Mouse (Mus musculus) embryo, embryonic 11.5 days (tissue): ENCODE data around the gene Gm11096.

Experiments
- DNase-seq: peaks from one replicate; pipeline ENCODE4 v3.0.0-alpha.2; 2012; ENCODE audit warnings: low read depth, low spot score

Gm11096 gene

DNA sequence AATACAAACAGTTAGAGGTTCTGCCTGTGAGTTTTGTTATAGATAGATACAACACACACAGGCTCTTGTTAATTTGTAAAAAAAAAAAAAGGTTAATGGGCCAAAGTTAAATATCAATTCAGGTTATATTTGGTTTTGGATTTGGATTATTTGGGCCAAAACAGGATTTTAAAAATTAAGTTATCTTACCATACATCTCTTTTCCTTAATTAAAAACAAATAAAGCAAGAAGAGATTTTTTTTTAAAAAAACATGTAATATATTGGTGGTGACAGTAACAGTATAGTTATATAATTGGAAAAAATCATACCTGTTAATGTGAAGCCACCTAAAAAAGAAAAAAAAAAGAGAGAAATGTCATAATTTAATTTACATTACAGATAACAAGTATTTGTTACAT, at the start of gene Gm11096:
Gene Gm11096, plus strand, starts transcription at position 301 of the 400 bp plus-strand sequence.
- no peak for DNase-seq

DNA sequence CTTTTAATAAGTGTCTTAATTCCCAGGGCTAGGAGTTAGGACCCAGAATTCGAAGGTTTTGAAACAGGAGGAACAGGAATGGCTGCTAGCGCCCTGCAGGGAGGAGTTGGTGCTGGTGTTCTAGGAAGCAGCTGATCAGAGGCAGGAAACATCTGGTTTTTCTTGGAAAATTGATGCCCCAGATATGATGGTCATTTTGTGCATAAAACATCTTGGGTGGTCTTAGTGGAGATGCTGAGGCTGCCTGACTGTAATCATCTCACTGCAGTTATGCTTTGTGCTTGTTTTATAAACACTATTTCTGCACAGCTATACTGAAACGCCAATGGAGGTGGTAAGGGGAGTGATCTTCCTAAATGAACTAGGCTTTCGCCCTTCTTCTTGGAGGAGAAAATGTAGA, 48.5 kb upstream of the Gm11096 start:
- DNase-seq = no peak

DNA sequence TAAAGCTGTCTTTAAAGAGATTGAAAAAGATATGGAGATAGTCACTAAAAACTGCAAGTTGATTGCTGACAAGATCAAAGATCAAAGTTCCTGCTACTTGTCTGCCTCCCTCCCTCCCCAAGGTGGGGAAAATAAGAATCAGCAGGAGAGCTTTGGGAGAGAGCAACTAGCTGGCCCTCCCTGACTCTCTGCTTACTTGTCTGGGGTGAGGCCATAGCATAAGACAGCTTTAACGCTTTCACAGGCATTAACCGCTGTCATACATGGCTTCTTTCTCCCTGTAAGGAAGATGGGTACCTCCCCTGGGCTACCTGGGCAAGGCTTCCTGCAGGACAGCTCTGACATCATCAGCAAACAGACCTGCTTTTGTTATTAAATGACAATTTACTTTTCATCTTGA, 47.4 kb upstream of the Gm11096 start:
- no peak for DNase-seq

DNA sequence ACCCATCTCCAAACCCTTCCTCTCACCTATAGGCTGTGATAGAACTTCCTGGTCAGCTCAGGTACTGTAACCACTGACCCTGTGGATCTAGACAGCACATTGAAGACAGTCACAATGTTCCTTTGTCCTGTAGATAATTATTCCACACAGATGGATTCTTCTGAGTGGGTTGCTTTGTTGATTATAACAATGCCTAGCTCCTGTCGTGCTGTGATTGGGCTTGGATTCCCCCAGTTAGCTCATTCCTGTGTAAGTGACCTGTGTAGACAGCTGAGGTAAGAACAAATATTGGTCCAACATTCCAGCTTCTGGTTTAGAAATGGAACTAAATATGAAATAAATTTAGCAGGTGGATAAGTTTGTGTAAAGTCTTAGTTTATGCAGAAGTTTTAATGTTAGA, 44.1 kb upstream of the Gm11096 start:
- no peak for DNase-seq

DNA sequence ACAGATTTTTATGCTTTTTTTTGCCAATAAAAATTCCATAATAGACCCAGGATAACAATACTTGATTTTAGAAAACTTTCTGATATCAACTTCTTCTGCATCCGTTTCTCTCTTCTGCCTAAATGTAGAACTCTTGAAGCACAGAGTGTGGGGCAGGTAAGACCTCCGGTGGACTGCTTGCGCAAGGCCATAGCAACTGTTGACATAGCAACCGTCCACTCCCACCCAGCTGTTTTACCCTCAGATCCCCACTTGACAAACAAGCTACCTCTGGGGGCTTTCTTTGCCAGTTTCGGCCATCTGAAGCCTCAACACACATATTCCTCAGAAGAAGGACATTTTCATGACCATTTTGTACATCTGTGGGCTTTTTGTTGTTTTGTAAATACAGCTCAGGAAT, 41.2 kb upstream of the Gm11096 start:
- no peak for DNase-seq

DNA sequence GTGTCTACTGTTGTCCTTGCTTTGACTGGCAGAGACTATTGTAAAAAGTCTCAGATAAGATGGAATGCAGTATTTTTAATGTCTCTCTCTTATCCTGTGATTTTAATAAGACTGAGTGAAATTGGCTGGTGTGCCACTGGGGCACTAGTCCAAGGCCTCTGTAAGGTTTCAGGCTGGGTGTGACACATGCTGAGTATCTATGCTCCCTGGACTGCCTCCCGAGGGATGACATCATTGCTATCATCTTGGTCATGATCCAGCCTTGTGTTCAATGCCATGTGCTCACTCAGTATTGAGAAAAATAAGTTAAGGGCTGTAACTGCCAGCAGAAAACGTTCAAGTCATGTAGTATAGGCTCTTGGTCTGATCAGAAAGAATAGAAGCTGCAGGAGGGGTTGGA, 38.9 kb upstream of the Gm11096 start:
- no peak for DNase-seq

DNA sequence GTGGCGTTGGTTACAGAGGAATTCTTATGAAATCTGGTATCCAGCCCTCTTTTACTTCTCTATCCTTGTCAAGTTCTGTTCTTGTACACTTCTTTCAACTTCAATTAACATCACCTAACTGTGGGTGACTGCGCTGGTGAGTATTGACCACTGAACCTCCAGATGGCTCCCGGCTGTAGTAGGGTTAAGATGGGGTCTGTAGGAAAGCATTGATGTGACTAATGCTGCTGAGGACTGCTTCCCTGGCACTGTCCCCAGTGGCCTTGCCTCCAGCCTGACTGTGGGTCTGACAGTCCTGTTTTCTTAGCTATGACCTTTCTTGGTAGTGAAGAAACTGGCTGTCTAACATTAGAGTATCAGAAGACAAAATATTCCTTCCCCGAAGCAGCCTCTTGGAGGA, 38.4 kb upstream of the Gm11096 start:
- DNase-seq = no peak

DNA sequence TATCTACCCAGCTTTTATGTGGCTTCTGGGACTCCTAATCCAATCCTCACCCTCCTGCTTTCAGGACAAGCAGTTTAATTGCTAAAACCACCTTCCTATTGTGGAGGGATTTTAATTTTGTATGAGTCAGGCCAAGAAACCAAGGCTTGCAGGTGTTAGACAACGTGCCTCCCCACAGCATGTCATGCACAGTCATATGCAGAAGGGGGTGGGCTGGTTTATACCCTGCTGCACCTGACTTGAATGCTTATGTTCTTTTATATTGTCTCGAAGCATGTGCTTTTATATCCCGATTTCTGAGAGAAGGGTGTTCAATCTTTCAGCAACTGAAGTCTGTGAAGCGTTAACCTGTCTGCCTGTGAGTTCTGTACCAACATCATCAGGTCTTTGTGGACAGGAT, 37.3 kb upstream of the Gm11096 start:
- DNase-seq = no peak

DNA sequence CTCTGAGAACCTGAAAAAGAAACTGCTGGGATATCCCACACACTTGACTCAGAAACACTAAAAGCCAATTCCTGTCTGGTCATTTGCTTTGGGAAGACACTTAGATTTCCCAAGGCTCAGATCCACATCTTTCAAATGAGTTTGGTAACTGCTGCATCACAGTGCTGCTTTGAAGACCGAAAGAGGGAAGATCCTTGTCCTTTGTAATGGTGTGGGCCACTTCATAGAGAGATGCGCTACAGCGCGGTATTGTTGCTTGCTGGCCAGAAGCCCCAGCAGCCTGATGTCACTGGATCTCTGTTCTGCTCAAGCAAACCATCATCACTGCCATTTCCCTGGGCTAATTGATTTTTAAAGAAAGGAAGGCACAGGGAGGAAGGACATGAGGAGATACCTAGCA, 28.8 kb upstream of the Gm11096 start:
- DNase-seq = no peak

DNA sequence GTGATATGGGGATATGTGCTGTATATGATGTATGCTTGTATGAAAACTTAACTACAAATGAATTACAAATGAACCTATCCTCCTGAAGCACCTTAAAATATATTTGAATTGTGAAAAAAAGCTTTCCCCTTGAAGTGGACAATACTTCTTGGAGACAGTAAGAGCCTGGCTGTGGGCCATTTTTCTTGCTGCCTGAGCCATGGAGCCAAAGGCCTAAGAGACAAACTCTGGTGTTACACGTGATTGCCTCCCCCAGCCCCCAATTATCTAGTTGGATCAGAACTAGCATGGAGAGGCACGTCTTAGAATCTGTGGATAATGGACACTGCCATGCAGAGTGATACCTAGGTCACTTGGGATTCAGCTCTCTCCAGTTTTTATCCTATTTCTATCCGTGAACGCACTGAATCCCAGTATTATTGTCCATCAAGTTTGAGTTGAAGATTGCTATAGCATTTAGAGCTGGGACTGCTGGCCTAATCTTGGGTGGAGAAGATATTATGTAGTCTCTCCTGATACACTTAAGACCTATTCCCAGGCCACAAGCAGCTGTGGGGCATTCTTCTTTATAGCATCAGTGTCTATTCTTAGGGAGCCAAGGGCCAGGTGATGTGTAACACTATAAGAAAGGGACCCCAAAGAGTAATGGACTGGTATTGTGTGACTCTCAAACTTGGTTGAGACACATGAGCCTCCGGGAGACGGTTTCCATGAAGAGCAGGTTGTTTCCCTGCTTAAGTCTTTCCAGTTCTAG, 25.0 kb upstream of the Gm11096 start:
- DNase-seq = no peak

DNA sequence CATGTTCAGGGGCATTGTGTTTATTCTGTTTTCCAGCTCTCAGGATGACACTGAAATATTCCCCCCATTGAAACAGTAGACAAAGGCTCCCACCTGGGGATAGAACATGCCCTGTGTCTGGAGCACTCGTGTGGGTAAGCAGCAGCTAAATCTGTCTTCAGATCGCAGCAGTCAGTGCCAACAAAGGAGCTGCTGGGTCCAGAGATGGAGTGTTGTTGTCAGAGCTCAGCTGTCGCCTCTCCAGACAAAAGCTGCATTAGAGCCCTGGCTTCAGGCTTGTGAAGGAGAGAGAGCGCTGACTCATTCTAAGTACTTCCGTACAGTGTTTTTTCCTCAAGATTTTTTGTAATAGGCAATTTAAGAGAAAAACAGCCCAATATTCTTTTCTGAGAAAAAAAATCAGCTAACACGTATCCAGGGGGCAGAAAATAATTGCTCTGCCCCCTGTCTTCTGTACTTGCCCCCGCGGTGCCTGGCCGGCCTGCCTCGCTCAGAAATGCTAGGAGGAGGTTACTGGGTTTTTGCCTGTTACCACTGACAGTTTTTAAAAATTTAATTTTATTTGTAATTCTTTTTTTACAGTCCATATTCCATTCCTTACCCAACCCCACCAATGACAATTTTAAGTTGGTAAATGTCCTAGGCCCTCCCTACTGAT, 21.6 kb upstream of the Gm11096 start:
- DNase-seq = no peak

DNA sequence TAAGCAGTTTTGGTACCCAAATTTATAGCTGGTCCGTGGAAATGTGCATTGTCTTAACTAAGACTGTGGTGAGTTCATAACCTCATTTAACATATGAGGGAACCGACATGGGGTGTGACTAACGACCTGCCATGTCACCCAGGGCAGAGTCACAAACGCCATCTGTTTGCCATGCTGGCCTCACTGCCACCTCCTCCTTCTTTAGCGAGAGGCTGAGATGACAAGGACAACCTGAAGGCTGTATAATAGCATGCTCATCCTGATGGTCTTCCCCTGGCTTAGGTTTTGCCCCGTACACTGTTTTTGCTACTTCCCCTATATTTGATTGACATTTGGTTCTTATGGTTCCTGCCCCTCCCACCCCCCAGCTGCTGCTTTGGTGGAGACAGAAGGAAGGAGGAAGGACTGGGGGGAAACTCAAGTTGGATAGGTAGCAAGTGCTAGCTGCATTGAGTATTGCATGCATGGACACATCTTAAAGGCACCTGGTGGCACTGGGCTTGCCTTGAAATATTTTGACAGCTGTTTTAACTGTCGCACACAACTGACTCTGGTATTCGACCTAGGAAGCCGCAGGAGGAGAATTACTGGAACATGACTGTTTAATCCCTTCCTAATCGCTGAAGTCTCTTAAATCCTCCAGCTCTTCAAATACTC, 17.2 kb upstream of the Gm11096 start:
- no peak for DNase-seq

DNA sequence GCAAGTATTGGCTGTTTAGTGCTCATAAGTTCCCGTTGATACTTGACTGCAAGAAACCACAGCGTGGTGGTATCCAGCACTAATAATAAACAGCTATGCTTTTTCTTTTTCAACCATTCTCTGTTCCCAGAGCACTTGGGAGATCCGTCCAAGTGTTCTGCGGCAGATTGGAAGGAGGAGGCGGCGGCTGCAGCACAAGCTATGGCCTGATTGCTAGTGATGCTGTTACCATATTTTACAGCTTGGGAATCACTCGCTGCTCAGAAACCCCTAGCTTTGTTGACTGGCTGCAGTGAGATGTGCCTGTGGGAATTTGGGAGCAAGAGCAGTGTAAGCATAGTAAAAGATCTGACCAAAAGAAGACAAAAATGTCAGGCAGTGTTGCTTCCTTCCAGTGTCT, 14.3 kb upstream of the Gm11096 start:
- DNase-seq = no peak

DNA sequence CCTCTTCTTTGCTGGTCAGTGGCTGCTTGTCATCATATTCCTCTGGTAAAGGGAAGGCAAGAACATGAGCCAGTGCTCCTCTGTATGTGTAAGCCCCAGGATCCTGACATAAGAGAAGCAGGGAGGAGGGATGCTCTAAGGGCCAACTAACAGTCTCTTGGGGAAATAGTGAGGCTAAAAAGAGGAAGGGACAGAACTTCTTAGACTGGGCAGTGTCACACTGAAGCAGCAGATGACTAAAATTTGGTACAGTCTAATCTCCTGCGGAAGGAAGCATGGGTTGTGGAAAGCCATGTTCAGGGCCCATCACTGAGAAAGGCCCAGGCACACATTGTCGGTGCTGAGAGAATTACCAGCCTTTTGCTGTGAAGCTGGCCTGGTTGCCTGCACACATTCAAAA, 8.8 kb upstream of the Gm11096 start:
- no peak for DNase-seq

DNA sequence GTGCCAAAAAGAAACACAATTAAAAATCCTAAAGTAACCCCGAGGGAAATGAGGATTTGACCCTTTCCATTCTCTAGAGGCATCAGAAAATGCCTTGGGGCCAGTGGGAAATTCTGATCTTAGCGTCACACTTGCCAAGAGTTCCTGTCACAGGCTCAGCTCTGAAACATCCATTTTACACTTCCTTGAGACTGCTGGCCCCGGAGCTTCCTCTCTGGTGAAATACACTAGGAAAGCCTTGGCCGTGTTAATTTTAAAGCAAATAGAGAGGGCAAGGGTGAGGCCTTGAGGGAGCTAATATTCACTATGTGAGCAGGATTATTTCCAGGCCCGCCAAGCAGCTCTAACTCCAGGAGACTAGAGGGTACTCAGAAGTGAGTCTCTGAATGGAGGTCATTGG, 8.4 kb upstream of the Gm11096 start:
- DNase-seq = no peak

DNA sequence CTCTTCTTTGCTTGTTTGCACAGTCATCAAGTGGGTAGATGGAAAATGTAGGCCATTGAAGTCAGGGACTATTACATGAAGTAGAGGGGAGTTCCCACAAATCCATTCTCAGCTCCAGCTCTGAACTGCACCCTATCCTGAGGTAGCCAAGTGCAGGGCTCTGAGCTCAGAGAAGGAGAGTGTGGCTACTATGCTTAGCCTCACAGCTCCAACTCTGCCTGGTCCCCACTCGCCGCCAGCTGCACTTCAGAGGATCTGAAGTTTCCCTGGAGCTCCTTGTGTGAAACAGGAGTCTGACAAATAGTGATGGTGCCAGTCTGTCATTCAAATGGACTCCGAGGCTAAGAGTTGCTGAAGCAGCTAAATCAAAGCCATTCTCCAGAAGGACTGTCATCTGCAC, 13.7 kb downstream of the Gm11096 start:
- no peak for DNase-seq

DNA sequence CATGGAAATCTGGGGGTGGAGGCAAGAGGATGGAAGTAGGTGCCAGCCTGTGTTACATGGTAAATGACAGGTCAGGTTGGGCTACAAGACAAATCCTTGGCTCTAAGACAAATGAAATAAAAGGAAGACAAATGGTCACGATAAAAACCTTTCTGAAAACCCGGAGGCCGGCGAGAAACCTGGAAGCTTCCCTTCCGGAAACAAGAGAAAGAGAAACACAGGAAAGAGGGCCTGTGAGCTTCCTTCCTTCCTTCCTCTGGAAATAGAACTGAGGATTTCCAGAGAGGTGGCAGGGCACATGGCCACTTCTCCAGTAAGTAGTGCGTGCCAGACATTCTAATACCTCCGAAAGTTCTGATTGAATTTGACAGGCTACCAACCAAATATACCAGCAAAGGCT, 14.4 kb downstream of the Gm11096 start:
- DNase-seq = no peak

DNA sequence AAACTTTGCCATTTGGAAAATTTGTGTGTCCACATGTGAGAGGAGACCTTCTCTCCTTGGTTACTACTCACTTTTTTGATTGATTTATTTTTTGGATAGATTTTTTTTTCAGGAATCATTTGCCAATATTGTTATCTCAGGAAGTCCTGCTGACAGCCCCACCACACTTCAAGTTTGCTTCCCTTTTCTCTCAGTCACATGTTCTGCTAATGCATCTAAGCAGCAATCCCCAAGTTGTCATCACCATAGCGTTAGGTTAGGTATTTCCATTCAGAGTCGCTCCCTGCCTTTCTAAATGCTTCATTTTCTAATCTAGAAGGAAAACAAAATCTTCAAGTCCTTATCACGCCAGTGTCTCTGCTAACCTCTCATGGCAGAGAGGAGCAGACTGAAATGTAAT, 17.8 kb downstream of the Gm11096 start:
- no peak for DNase-seq

DNA sequence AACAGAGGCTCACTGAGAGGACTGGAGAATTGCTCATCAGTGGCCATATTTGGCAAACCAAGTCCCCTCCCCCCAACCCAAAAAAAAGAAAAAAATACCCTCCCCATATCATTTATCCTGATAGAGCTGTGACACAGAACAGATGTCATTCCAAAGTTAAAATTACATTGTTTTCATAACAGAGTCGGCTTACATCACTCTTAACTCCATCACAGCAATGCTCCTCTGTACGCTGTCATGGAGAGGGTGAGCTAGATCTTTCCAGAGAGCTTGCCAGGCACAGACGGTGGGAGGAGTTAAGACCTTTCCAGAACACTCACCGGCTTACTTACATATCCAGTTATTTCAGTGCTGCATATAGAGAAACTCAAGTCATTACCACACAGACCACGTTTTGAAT, 27.4 kb downstream of the Gm11096 start:
- no peak for DNase-seq

DNA sequence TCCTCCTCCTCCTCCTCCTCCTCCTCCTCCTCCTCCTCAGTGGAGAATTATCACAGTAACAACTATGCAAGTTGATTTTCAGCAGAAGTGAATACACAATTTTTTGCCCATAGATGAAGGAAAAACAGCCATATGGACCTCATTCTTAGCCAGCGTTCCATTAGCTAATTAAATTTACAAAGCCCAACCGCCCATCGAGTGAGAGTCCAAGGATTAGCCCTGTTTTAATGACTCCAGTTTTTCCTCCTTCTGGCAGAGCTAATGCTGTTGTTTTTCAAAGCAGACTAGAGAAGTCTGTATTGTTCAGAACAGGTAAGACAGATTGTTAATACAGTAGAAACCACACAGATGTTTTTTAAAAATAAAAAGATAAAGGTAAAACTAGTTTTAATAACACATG, 31.8 kb downstream of the Gm11096 start:
- DNase-seq = no peak

DNA sequence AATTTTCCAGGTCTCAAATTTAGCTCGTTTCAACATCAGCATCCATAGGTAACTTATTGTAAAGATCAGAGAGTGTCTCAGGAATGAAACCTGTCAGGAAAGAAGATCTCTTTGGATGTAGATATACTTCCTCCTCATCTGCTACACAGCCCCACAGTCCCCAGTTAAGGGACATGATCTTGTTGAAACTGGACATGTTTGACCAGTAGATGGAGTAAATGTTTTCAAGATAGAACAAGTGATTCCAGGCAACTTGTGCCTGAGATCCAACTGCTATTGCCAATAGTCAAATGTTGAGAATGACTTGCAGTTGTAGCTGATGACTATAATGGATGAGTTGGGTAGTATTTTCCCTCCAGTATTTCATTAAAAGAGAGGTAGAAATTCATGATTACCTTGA, 35.9 kb downstream of the Gm11096 start:
- no peak for DNase-seq

DNA sequence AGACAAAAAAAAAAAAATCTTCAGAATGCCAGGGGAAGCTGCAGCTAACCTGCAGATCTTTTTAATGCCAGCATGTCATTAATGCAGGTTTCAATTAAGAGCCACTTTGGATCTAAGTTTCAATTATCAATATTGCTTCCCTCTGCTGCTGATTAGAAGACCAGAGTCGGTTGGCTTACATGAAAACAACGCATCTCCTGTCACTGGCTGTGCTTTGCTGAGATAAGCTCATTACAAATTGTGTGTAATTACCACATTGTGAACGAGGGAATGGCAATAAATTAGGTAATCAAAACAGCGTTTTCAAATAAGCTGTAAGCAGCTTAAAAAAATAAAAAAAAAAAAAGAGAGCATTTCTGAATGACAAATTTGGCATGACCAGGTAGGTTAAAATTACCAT, 38.2 kb downstream of the Gm11096 start:
- no peak for DNase-seq
